8 mouse cellular contexts compared by ENCODE assay signal in genomic region chr7:101971721-101972120, GRCm38 (mm10). TPM values are rescaled to one million over a fixed set of nuclear protein-coding genes. Genes with fewer than 3 reads are reported as not detected.
A peak's percentile ranks its signal among the peaks of the same experiment; 100 is the strongest.
DNase-seq lines count a peak whose midpoint lies in the region; ATAC-seq and TF ChIP-seq lines count a peak whose summit lies in the region.

No protein-coding gene starts in this region.

- TF ChIP-seq CTCF in lung, adult 2 months (IDR thresholded peaks at IDR 0.05; ENCODE audit: insufficient read depth, low read length) = no peak
- no peak for TF ChIP-seq CTCF in small intestine, adult 2 months (IDR thresholded peaks at IDR 0.05; ENCODE audit: extremely low read depth, insufficient read length, insufficient replicate concordance, low read depth, low read length)

- no peak for DNase-seq in lung, adult 2 months
- no peak for DNase-seq in embryonic facial prominence, embryonic 14.5 days (ENCODE audit: low spot score)
- DNase-seq in ovary, postnatal 36 days (ENCODE audit: low spot score) = no peak
- no peak for DNase-seq in left cerebral cortex, postnatal 4 days

- peak overlapping the region; percentile 61 for H3K4me2 ChIP-seq in lung, embryonic 16.5 days (ENCODE audit: low read depth, low read length)
- peak overlapping the region; percentile 77 for H3K4me2 ChIP-seq in embryonic facial prominence, embryonic 14.5 days (ENCODE audit: low read depth, low read length)
- H3K4me2 ChIP-seq in limb, embryonic 12.5 days = peak overlapping the region; percentile 73

- no peak for TF ChIP-seq POLR2A in lung, adult 2 months (IDR thresholded peaks at IDR 0.05; ENCODE audit: borderline replicate concordance, extremely low read depth, low read depth, low read length)
- TF ChIP-seq POLR2A in small intestine, adult 2 months (IDR thresholded peaks at IDR 0.05; ENCODE audit: low read depth, low read length) = no peak

- H3K9me3 ChIP-seq in lung, embryonic 16.5 days (ENCODE audit: control insufficient read depth, low read length) = no peaks in the 10 kb centered on the region
- no peaks in the 10 kb centered on the region for H3K9me3 ChIP-seq in embryonic facial prominence, embryonic 14.5 days (ENCODE audit: control insufficient read depth, low read length)
- H3K9me3 ChIP-seq in limb, embryonic 12.5 days = no peaks in the 10 kb centered on the region

- H3K36me3 ChIP-seq in lung, embryonic 16.5 days (ENCODE audit: control insufficient read depth, insufficient read depth, low read length) = no peaks in the 10 kb centered on the region
- H3K36me3 ChIP-seq in embryonic facial prominence, embryonic 14.5 days (ENCODE audit: control insufficient read depth, insufficient read depth, low read length) = 0 out of 2 replicates have a peak, but pooled peaks cover 5% of the 10 kb centered on the region
- peaks cover 11% of the 10 kb centered on the region for H3K36me3 ChIP-seq in limb, embryonic 12.5 days
- H3K36me3 ChIP-seq in small intestine, adult 2 months (ENCODE audit: control insufficient read depth, insufficient read depth, low read length) = peaks cover 5% of the 10 kb centered on the region; the same call in 1 of the 2 replicates

- intact Hi-C loops in left cerebral cortex, postnatal 4 days (cut with DNase I) = no loop called here

- no peak for ATAC-seq in lung, embryonic 16.5 days (ENCODE audit: low read depth)
- ATAC-seq in embryonic facial prominence, embryonic 14.5 days (ENCODE audit: low read depth) = no peak
- ATAC-seq in limb, embryonic 12.5 days (ENCODE audit: insufficient number of reproducible peaks, insufficient read depth, low FRiP score, low TSS enrichment, low read depth) = no peak
- no peak for ATAC-seq in granulocyte monocyte progenitor cell, adult 5-6 weeks (replicated peaks; ENCODE audit: poor library complexity, severe bottlenecking)

- 27% methylated on average over 2 of the region's 2 CpGs for WGBS in lung, embryonic 16.5 days
- 15% methylated on average over 2 of the region's 2 CpGs for WGBS in lung, adult 2 months
- WGBS in embryonic facial prominence, embryonic 14.5 days = 33% methylated on average over 2 of the region's 2 CpGs
- WGBS in limb, embryonic 12.5 days = 54% methylated on average over 2 of the region's 2 CpGs
- 17% methylated on average over 2 of the region's 2 CpGs for WGBS in small intestine, adult 2 months

- H3K27me3 ChIP-seq in lung, embryonic 16.5 days (ENCODE audit: control insufficient read depth, insufficient read depth, low read depth, low read length) = no peaks in the 10 kb centered on the region
- no peaks in the 10 kb centered on the region for H3K27me3 ChIP-seq in embryonic facial prominence, embryonic 14.5 days (replicated peaks; ENCODE audit: control insufficient read depth, insufficient read depth, low read length)
- no peaks in the 10 kb centered on the region for H3K27me3 ChIP-seq in limb, embryonic 12.5 days
- no peaks in the 10 kb centered on the region for H3K27me3 ChIP-seq in small intestine, adult 2 months (ENCODE audit: control insufficient read depth, insufficient read depth, low read length)

- peak overlapping the region; percentile 94 for H3K9ac ChIP-seq in lung, embryonic 16.5 days (ENCODE audit: low read length)
- H3K9ac ChIP-seq in embryonic facial prominence, embryonic 14.5 days (ENCODE audit: low read depth, low read length) = peak overlapping the region; percentile 94
- peak overlapping the region; percentile 93; the same call in 1 of the 2 replicates for H3K9ac ChIP-seq in limb, embryonic 12.5 days (replicated peaks)

- H3K4me1 ChIP-seq in lung, embryonic 16.5 days (replicated peaks; ENCODE audit: control insufficient read depth, insufficient read depth, low read length) = peaks cover 38% of the 10 kb centered on the region
- peaks cover 8% of the 10 kb centered on the region for H3K4me1 ChIP-seq in lung, adult 2 months (ENCODE audit: control insufficient read depth, insufficient read depth, low read length)
- H3K4me1 ChIP-seq in embryonic facial prominence, embryonic 14.5 days (ENCODE audit: control insufficient read depth, insufficient read depth, low read length) = peaks cover 44% of the 10 kb centered on the region
- peaks cover 48% of the 10 kb centered on the region for H3K4me1 ChIP-seq in limb, embryonic 12.5 days (replicated peaks)
- peaks cover 28% of the 10 kb centered on the region; the same call in 1 of the 2 replicates for H3K4me1 ChIP-seq in small intestine, adult 2 months (ENCODE audit: control insufficient read depth, insufficient read depth, insufficient read length, low read length)

- H3K27ac ChIP-seq in lung, embryonic 16.5 days (ENCODE audit: low read length) = peak overlapping the region; percentile 100
- peak overlapping the region; percentile 100 for H3K27ac ChIP-seq in embryonic facial prominence, embryonic 14.5 days (replicated peaks; ENCODE audit: low read depth, low read length)
- peak overlapping the region; percentile 100 for H3K27ac ChIP-seq in limb, embryonic 12.5 days
- peak overlapping the region; percentile 92 for H3K27ac ChIP-seq in small intestine, adult 2 months (ENCODE audit: insufficient read depth, low read depth, low read length)

- peak overlapping the region; percentile 82 for H3K4me3 ChIP-seq in lung, embryonic 16.5 days (ENCODE audit: low read length)
- H3K4me3 ChIP-seq in lung, adult 2 months (replicated peaks; ENCODE audit: extremely low read depth, low read depth, low read length) = no peak overlapping the region
- H3K4me3 ChIP-seq in embryonic facial prominence, embryonic 14.5 days (ENCODE audit: low read depth, low read length) = peak overlapping the region; percentile 75
- H3K4me3 ChIP-seq in limb, embryonic 12.5 days (replicated peaks) = peak overlapping the region; percentile 72
- H3K4me3 ChIP-seq in small intestine, adult 2 months (ENCODE audit: low read depth, low read length) = no peak overlapping the region

RNA-seq across cellular contexts. Expression of gene Numa1, which starts 37.8 kb away (rescaled TPM):
- 66.7 and 73.7 TPM in 2 replicates for polyA plus RNA-seq in lung, embryonic 16.5 days (2015; fragmentation: Nextera tagmentation; extraction: Ambion mirVana)
- polyA plus RNA-seq in lung, adult 2 months (2012; rRNA removed) = 80.1 and 93.4 TPM in 2 replicates
- 88.9 and 97.8 TPM in 2 replicates for polyA plus RNA-seq in embryonic facial prominence, embryonic 14.5 days (2014; fragmentation: Nextera tagmentation; extraction: Ambion mirVana)
- 134 and 138 TPM in 2 replicates for polyA plus RNA-seq in limb, embryonic 12.5 days (2016; fragmentation: Nextera tagmentation; extraction: Ambion mirVana)
- polyA plus RNA-seq in small intestine, adult 2 months (2012; rRNA removed) = 43.1 and 63.1 TPM in 2 replicates
- 10 to 100 TPM; 83.3 to 89.6 TPM for total RNA-seq in left cerebral cortex, postnatal 4 days (2021)
- 114 and 116 TPM in 2 replicates for total RNA-seq in granulocyte monocyte progenitor cell, adult 5-6 weeks (2014; fragmentation: Nextera tagmentation)
- total RNA-seq in granulocyte monocyte progenitor cell, adult 5-6 weeks (2017) = 153 and 204 TPM in 2 replicates

RNA-seq across cellular contexts. Expression of gene Lrrc51, which starts 38.0 kb away (rescaled TPM):
- polyA plus RNA-seq in lung, embryonic 16.5 days (2015; fragmentation: Nextera tagmentation; extraction: Ambion mirVana) = 18.1 and 28.3 TPM in 2 replicates
- polyA plus RNA-seq in lung, adult 2 months (2012; rRNA removed) = 28.9 and 36.5 TPM in 2 replicates
- polyA plus RNA-seq in embryonic facial prominence, embryonic 14.5 days (2014; fragmentation: Nextera tagmentation; extraction: Ambion mirVana) = 9.3 and 14.2 TPM in 2 replicates
- 8.7 and 8.8 TPM in 2 replicates for polyA plus RNA-seq in limb, embryonic 12.5 days (2016; fragmentation: Nextera tagmentation; extraction: Ambion mirVana)
- polyA plus RNA-seq in small intestine, adult 2 months (2012; rRNA removed) = 2.8 and 3.4 TPM in 2 replicates
- 1 to 10 TPM; 2.8 to 2.9 TPM for total RNA-seq in left cerebral cortex, postnatal 4 days (2021)
- 4.0 and 6.1 TPM in 2 replicates for total RNA-seq in granulocyte monocyte progenitor cell, adult 5-6 weeks (2014; fragmentation: Nextera tagmentation)
- 3.8 TPM in 1 of 2 replicates, not detected in the other for total RNA-seq in granulocyte monocyte progenitor cell, adult 5-6 weeks (2017)

RNA-seq across cellular contexts. Expression of gene Il18bp, which starts 46.8 kb away (rescaled TPM):
- polyA plus RNA-seq in lung, embryonic 16.5 days (2015; fragmentation: Nextera tagmentation; extraction: Ambion mirVana) = 2.1 and 3.0 TPM in 2 replicates
- 11.4 and 12.0 TPM in 2 replicates for polyA plus RNA-seq in lung, adult 2 months (2012; rRNA removed)
- 2.0 and 3.0 TPM in 2 replicates for polyA plus RNA-seq in embryonic facial prominence, embryonic 14.5 days (2014; fragmentation: Nextera tagmentation; extraction: Ambion mirVana)
- 3.4 and 3.7 TPM in 2 replicates for polyA plus RNA-seq in limb, embryonic 12.5 days (2016; fragmentation: Nextera tagmentation; extraction: Ambion mirVana)
- polyA plus RNA-seq in small intestine, adult 2 months (2012; rRNA removed) = 6.2 and 11.2 TPM in 2 replicates
- 10 to 100 TPM; 14.0 to 18.9 TPM for total RNA-seq in left cerebral cortex, postnatal 4 days (2021)
- 5.8 and 12.6 TPM in 2 replicates for total RNA-seq in granulocyte monocyte progenitor cell, adult 5-6 weeks (2014; fragmentation: Nextera tagmentation)
- total RNA-seq in granulocyte monocyte progenitor cell, adult 5-6 weeks (2017) = 1.1 and 3.7 TPM in 2 replicates

Comparison
In these comparisons a context has a peak if more than half of its experiments do, and no peak if none do; other contexts are left out.
1. H3K4me3 ChIP-seq: peak in lung, embryonic 16.5 days (single experiment), embryonic facial prominence, embryonic 14.5 days (single experiment) and limb, embryonic 12.5 days (single experiment); none in lung, adult 2 months (single experiment) and small intestine, adult 2 months (single experiment).
2. Peak in every context shown above with its lines, with median percentiles within 50 percentile points of each other: H3K27ac ChIP-seq, H3K4me2 ChIP-seq and H3K9ac ChIP-seq.